Mouse (Mus musculus): ENCODE results near the gene Dll3.
A peak's percentile ranks its signal among the peaks of the same experiment; 100 is the strongest.

The Dll3 gene

DNA sequence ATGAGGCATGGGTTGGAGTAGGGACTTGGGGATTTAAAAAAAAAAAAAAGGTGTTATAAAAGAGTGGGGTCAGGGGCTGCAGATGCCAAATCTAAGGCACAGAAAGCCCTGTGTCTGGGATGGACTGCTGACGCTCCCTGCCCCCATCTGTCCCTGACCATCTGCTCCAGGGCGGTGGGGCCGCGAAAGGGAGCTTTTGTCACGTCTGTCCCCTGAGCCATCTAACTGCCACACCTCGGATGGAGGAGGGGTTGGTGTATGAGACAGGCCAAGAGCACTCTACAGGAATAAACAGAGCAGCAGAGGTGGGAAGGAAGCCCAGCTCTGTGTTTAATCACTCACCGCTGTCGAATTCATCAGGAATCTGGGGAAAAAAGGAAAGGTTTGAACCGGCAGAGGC is 7.7 kb upstream of the Dll3 start:
- no peak for DNase-seq (ENCODE audit: low read depth, low spot score)

DNA sequence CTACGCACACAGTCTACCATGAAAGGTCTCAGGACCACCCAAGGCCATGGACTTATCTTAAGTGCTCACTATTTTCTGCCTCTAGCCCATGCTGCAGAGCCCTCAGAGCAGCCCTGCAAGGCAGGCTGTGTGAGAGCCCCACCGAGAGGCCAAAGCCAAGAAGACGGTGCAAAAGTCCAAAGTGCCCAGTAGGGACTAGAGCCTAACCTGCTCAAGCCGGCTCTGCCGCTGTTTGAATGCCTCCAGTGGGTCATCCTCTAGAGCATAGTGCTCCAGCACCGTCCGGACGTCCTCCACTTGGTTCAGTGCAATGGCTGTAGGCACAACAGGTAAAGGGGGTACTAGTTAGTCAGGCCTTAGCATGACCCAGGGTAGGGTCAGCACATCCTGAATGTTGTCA is 4.2 kb upstream of the Dll3 start:
- no peak for DNase-seq (ENCODE audit: low read depth, low spot score)

DNA sequence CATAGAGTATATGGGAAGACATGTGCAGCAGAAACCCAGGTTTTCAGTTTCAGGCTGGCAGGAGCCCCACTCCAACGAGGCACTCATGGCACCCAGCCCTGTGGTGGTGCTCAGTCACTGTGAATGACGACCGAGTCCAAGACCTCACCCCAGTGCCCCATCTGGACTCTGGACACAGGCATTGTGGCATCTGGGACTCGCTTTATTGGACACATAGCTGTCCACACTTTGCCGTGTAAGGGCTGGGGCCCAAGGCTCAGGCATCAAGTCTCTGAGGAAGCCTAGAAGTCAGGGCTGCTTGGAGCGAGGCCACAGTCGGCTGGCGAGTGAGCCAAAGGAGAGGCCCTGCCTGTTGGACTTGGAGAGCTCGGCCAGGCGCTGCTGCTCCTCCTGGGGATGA is 3.6 kb upstream of the Dll3 start:
- no peak for DNase-seq (ENCODE audit: low read depth, low spot score)

DNA sequence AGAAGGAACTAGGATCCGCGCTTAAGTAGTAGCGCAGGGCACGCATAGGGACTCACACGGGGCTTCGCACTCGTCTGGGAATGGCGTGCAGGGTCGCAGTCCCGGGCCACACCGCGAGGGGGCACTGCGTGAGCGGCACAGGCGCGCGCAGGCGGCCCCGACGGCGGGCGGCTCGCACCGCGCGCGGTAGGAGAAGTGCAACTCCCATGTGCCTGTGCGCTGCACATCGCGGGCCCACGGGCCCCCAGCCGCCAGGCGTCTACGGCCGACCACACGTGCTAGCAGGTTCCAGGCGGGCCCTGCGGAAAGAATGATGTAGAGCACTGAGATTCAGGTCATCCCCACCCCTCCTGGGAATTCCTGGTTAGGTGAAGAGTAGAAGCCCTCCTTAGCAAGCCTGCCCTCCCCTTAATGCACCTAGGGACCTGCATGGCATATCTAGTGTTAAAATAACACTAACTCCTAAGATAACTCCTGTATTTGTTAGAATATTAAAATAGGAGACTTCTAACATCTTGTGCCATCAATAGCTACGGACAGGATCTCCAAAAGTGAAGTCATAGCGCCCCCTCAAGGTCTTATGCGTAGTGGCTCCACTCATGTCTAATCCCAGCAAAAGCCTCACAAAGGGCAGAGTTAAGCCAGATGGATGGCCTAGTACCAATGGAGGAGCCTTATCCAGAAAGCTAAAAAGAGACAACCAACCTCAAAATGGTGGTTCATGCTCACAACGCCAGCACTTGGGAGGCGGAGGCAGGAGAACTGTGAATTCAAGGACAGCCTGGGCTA is 3.0 kb downstream of the Dll3 start:
- peak; percentile 36 for DNase-seq (ENCODE audit: low read depth, low spot score)

DNA sequence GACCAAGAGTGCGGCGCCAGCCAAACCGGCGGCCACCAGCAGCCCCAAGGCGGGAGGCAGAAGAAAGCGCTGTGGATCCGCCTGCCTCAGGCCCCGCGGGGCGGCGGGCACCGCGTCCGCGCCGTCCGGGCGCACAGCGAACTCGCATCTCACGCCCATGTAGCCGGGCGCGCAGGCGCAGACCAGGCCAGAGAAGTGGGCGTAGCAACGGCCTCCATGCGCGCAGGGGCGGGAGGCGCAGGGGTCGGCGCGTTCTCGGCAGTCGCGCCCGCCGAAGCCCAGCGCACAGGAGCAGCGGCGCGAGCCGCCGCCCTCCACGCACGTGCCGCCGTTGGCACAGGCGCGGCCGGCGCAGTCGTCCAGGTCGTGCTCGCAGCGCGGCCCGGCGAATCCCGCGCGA is 7.6 kb downstream of the Dll3 start:
- DNase-seq (ENCODE audit: low read depth, low spot score): no peak

DNA sequence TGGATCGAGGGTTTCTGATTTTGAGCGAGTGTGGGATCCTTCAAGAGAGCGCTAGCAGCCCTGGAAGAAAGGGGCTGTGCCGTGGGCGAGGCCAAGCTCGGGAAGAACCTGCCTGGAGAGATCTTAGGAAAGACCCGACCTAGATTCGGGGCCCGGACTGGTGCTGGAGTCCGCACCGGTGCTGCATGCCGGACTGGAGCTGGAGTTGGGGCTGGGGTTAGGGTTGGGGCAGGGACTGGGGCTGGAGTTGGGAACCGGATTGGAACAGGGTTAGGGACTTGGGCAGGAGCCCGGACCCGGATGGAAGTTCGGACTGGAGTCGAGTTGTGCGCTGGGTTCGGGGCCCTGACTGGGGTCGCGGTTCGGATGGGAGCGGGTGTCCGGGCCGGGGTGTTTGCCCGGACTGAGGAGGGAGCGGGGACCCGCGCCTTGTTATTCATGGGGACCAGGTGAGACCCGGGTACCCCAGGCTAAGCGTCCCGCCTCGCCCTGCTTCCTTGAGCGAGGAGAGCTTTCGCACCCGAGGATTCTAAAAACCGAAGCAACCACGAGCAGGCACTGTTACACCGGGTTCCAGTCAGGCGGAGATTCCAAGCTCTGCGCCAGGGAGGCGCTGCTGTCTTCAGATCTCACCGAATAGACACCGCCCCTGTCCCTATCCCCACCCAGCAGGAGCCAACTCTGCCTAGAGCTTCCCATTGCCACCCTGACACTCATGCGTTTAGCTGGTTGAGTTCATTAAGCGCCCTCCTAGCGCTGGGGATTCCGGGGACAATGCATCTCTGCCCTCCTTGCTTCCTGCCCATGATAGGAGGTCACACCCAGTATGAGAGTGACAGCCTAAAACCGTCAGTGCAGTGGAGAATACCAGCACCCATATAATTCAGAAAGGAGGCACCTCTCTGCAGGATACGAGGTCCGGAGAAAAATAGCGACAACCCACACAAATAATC is 11.1 kb downstream of the Dll3 start, which contains the start of gene Selenov:
TSS of gene Selenov (minus strand) at position 549 of the 953 bp plus-strand sequence.
- DNase-seq (ENCODE audit: low read depth, low spot score): no peak

DNA sequence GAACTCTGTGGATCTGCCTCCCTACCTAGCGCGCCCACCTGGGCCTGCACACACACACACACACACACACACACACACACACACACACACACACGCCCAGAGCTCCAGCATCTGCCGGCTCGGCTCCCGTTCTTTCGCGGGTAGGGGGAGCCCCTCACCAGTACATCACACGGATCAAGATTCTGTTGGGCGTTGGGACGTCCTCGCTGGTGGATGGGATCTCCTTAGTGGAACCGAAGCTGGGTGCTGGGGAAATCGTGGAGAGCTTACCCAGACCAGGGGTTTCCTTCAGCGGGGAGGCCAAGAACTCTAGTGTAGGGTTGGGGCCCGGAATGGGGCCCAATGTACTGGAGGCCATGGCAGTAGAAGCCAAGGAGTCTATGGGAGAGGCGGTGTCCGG is 11.9 kb downstream of the Dll3 start:
- DNase-seq (ENCODE audit: low read depth, low spot score): no peak

DNA sequence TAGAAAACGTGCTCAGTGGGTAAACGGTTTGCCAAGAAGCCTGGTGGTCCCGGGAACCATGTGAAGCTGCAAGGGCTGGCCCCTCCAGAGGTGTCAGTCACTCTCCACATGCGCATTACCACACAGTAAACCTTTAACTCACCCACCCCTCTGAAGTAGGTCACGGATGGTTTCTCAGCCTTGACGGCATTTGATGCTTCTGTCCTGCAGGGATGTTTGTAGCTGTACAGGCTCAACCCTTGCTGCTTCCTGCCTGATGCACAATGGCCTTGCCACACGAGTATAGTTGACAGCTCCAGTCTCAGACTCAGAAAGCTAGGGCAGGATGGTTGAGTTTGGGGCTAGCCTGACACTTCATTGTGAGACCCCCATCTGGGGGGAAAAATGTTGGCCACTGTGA is 21.4 kb downstream of the Dll3 start:
- DNase-seq (ENCODE audit: low read depth, low spot score): no peak

DNA sequence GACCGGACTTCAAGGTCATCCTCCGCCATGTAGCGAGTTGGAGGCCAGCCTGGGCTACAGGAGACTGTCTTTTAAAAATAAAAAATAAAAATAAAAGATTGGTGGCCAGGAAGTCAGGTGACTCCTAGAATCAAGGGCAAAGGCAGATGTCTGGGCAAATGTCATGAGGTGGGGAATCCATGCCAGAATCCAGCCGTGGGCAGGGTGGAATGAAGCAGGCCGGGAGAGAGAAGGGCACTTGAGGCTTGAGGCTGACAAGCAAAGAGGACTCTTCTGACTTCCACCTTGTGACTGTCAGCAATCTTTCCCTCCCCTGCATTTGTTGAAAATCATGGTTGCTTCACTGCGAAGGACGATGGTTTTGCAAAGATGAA is 23.8 kb downstream of the Dll3 start:
- DNase-seq (ENCODE audit: low read depth, low spot score): no peak

DNA sequence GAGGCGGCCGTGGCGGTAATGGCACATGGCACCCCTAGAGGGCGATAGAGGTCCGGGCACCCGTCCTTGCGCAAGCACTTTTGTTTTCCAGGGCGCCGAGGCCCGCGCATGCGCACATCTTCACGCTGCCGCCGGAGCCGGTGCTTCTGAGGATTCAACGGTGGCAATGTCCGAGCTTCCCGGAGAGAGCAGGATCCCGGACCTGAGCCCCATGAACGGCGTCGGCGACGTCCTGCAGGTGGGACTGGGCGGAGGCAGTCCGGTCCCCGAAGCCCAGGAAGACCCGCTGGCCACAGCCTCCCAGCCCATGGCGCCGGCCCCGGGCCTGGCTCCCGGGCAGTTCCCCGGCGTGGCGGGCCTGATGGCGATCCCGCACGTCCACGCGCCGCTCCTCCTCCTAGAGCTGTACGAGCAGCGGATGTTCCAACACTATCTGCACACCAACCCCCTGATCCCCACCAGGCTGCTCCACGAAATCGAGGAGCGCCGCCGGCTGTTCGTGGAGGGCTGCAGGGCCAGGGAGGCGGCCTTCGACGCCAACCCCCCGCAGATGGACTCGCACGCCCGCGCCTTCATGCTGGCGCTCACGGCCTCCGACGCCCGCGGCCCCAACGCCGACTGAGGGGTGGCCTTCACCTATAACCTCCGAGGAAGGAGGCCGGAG is 24.3 kb downstream of the Dll3 start, which contains the start of gene Eid2b:
TSS of gene Eid2b (plus strand) at position 125 of the 664 bp plus-strand sequence.
- peak; percentile 94 for DNase-seq (ENCODE audit: low read depth, low spot score)

DNA sequence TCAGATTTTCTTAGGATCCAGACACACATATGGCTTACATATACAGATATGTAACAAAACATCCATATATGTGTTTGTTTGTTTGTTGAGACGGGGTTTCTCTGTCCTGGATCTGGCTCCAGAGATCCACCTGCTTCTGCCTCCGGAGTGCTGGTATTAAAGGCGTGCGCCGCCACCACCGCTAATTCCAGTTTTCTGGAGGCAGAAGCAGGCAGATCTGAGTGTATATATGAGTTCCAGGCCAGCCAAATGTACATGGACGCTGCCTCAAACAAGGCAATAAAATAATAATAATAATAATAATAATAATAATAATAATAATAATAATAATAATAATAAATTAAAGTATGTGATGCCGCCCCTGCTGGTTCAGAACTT is 24.8 kb downstream of the Dll3 start:
- DNase-seq (ENCODE audit: low read depth, low spot score): no peak

DNA sequence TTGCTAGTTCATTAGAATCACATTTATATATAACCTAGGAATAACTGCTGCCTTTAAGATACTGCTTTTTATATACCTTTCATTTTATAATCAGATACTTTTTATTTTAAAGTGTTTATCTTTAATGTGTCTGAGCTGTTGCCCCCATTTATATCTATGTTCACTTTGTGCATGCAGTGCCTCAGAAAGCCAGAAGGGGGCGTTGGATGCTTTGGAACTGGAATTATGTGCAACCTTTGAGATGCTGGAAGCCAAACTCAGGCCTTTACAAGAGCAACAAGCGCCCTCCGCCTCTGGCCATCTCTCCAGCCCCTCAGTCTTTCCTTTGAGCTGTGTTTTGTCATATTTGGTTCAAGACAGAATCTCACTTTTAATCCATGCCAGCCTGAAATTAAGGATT is 30.3 kb downstream of the Dll3 start:
- DNase-seq (ENCODE audit: low read depth, low spot score): no peak

DNA sequence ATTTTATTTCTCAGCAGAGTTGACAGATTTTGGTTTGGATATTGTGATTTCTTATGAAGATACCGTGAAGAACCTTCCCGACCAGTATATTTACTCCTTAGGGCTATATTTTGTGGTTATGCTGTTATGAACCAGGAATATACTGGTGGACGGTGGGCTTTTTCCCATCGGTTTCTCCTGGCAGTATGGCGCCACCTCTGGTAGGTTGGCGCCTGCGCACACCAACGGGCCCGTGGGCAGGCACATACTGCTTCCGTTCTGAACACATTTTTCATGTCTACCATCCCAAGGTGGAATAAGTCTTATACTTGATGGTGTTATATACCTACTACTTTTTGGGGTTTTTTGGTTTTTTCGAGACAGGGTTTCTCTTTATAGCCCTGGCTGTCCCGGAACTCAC is 32.7 kb downstream of the Dll3 start:
- DNase-seq (ENCODE audit: low read depth, low spot score): no peak

DNA sequence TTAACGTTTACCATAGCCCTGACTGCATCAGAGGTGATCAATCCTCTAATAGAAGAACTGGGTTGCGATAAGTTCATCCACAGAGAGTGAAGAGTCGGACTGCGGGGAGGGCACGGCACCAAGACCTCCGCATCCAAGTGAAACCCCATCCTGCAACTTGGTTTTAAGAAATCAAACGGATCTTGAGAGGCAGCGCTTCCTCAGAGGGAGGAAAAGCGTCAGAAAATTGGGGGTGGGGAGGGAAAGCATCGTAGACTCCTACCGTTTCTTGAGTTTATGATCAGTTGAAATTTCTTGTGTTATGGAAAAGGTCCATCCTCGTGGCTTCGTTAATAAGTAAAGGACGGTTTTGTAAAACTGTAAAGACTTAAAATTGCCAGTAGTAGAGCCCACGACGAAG is 33.5 kb downstream of the Dll3 start:
- DNase-seq (ENCODE audit: low read depth, low spot score): no peak

DNA sequence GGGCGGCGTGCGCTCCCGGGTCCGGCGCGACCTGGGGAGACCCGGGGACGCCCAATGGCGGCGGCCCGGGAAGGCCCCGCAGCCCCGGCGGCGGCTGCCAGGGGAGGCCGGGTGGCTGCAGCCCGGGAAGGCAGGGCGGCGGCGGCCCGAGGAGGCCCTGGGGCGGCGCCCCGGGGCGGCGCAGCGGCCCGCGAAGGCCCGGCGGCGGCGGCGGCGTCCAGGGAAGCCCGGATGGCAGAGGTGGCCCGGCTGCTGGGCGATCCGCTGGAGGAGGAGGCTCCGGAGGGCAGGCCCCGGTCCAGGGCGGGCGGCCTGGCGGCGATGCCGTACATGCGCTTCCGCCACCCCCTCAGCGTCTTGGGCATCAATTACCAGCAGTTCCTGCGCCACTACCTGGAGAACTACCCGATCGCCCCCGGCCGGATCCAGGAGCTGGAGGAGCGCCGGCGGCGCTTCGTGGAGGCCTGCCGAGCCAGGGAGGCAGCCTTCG is 34.0 kb downstream of the Dll3 start:
- no peak for DNase-seq (ENCODE audit: low read depth, low spot score)

DNA sequence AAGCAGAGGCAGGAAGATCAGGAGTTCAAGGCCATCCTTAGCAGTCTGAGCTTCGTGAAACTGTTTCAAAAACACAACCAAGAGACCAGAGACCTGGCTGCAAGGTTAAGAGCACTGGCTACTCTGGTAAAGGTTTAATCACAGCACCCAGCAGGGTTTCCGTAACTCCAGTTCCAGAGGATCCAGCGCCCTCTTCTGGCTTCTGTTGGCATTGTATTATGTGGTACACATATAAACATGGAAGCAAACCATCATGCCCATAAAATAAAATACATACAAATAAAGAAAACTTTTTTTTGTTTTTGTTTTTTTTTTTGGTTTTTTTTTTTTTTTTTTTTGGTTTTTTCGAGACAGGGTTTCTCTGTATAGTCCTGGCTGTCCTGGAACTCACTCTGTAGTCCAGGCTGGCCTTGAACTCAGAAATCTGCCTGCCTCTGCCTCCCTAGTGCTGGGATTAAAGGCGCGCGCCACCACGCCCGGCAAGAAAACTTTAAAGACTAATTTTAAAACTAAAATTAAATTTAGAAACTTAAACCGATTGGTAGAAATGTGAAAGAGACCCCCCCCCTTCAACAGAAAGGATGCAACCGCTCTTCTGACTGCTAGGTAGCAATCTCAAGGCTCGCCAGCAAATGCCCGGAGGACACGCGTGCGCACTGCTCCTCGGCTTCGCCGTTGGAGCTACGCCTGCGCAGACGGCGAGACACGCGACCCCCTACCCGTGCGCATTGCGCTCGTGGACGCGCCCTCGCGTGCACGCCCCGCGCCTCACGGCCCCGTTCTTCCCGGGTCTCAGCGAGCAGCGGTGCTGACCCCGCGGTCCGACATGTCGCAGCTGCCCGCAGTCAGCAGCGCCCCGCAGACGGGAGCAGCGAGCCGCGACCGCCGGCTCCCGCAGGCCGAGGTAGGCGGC is 34.7 kb downstream of the Dll3 start, which contains the start of gene Eid2:
TSS of gene Eid2 (plus strand) at position 753 of the 913 bp plus-strand sequence.
- DNase-seq (ENCODE audit: low read depth, low spot score): peak; percentile 45

DNA sequence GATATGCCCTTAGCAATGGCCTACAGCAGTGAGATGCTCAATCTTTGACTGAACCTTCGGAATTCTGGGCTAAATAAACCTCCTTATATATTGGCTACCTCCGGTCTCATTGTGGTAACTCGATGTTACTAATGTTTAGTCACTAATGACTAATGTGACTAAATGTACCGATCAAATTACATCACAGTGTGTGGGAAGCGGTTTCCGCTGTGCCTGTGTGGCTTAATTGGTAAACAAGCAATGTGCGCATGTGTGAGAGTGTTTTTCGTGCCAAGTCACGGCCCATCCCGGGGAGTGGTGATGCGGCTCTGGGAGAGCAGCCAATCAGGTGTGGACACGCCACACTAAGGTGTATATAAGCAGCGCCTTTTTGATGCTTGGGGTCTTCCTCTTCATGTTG is 36.6 kb downstream of the Dll3 start:
- no peak for DNase-seq (ENCODE audit: low read depth, low spot score)

DNA sequence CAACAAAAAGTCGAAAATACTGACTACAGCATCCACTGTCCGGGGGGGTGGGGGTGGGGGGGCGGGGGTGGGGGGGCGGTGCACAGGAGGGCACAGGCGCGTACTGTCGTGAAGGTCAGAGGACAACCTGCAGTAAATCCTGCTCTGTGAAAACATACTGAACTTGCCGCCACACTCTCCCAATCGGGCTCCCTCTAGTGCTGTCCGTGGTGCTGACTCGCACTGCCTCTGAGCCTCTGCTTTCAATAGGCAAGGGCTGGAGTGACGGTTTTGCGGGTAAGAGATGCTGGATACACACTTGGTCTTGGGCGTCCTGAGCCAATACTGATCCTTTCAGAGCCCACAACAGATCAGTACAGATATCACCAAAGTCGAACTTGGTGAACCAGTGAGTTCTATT is 38.3 kb downstream of the Dll3 start:
- no peak for DNase-seq (ENCODE audit: low read depth, low spot score)

DNA sequence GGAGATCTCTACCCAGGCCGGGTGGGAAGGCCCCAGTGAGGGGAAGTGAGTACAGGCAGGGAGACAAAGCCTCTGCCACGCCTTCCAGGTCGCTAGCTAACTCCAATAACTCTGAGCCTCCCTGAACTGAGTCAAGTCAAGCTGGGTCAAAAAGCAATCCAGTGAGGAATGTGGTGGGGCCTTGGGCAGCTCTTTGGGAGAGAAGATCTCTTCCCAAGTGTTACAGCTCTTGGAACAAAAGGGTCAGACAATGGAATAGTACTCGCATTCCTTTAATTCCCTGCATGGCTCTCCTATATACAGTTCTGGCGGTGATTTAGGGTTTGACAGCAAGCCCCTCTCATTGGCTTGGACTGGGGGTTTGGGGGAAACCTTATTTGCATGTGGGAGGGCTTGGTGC is 39.2 kb downstream of the Dll3 start:
- no peak for DNase-seq (ENCODE audit: low read depth, low spot score)

DNA sequence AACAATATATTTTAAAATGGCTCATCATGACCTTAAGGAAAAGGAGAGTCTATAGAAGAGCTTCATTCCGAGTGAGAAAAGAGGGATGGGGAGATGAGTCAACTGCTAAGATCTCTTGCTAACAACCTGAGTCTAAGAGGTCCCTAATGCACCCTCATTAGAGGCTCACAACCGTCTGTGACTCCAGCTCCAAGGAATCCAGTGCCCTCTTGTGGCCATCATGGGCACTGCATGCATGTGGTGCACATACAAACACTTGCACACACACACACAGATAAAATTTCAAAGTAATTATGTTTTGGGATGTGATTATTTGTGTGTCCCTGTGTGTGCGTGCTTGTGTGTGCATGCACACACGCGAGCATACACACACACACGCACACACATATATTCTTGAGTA is 46.6 kb downstream of the Dll3 start:
- DNase-seq (ENCODE audit: low read depth, low spot score): no peak

DNA sequence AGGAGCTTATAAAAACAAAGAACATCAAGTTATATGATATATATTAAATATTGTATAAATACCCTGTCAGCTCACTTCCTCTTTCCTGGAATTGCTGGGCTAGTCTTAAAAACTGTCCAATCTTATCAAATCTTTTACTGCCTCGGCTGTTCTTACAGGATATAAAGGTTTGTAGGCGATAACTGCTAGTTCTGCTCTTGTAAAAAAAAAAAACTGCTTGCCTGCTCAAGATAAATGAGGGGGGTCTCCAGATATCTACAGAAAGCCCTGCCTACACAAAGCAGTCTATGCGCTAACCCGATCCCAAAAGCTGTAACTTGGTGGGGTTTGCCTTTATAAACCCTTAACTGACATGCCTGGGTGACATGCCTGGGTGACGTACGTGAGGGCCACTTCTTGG is 47.4 kb downstream of the Dll3 start:
- no peak for DNase-seq (ENCODE audit: low read depth, low spot score)

Measured in skeletal muscle tissue, adult 2 months (tissue).